Mouse (Mus musculus) layer of hippocampus, adult 9-11 months (tissue): ENCODE measurements around the gene Eif1b.

Experiments used
- DNase-seq: peaks from one replicate; pipeline ENCODE4 v3.0.0; 2022

Gene Eif1b

DNA sequence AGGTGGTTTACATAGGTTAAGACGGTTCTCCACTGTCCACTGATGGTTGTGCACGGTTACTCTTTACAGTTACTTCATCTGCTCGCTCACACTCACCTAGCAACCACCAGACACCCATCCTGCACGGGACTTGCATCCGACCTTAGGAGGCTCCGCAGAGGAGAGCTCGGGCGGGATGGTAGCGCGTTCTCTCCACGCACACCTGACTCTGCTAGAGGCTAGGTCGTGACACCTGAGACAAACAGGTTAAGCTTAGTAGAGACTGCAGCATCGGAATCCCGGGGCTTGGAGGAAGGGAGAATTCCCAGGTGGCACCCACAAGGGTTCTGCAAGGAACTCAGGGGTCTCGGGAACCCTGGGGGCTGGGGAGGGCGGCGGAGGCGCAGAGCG lies at the start of gene Eif1b:
Gene Eif1b, plus strand, starts transcription at position 223 of the 390 bp plus-strand sequence.
- DNase-seq, result no peak

DNA sequence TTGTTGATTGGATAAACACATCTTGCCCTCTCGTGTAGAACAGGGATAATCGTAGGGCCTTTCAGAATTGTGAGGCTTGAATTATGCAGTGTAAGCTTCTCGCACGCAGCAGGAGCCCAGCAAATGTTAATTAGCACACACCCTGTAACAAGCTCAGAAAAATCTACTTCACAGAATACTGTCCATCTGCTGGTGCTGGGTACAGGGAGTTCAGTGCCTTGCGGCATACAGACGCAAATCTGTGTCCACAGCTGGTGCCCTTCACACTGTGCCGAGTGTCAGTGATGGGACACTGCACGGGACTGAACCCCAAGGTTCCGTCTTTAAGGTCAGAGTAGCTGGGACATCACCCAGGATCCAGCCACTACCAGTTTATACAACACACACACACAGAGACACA lies 47.4 kb upstream of the Eif1b start:
- DNase-seq, result peak; percentile 73

DNA sequence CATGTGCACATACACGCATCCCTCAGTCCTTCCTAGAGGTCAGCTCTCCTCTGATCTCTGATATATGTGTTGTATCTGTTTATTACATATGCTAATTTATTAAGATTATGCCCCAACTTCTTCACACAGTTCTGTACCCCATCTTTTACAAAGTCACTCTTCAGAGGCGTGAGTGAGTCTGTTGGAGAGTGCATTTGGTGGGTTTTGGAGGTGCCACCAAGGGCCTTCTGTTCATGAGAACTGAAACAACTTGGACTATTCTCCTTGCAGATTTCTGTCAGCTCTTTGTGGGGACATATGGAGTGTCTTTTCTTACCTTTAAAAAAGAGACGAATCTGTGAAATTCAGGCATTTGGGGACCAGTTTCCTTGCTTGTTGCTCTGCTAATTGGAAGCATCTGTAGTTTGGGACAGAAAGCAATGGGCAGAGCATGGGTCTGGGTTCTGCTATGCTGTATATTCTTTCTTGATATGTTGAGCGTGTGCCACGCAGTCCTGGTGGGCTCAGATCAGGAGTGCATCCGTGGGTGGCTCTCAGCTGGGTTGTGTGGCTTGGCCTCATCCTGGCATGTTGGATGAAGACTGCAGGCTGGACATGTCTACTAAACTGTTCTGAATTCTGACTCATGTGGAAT lies 42.2 kb upstream of the Eif1b start:
- DNase-seq, result no peak

DNA sequence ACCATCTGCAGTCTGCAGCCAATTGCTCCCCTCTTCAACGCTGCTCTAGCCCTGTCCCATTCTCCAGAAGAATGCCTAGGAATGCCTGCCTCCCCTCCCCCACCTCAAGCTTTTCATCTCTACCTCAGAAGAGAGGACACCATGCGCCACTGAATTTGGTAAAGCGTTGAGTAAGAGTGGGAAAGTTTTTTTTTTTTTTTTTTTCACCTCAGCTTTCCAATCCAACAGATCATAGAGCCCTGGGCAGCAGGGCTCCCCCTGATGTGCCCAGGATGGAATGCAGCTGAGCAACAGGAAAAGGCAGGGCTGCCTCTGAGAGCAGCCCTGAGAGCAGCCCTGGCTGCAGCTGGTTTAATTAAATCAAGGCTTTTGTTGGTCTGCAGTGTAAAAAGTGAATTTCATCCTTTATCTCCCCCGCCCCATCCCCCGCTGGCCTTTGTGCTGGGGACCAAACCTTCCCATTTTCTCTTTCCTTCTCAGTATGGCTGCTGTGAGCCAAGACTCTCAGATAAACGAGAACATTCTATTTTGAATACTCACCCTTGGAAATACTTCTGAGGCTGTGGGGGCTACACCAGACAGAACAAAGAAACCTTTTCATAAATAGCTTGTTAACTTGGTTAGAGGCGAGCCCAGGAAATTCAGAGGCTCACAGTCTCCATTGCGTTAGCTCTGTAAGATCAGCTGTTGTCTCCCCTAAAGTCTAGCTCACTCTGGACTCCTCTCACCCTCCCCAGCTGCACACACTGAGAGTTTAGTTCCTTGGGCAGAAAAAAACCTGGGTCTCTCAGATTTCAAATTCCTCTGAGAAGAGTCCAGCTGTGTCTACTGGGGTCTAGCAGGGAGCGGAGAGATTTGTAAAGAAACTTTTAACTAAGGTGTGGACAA lies 36.0 kb upstream of the Eif1b start:
- peak; percentile 37 for DNase-seq

DNA sequence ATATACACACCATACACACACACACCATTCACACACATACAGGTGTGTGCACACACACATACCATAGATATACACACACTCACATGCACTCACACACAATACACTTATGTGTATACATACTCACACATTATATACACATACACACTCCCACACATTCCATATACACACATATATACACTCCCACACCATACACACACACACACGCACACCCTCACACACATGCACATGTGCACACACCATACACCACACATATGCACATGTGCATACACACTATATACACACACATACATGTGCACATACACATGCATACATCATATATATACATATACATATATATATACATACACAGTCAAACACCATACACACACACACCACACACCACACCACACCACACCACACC lies 21.6 kb upstream of the Eif1b start:
- DNase-seq, result no peak

DNA sequence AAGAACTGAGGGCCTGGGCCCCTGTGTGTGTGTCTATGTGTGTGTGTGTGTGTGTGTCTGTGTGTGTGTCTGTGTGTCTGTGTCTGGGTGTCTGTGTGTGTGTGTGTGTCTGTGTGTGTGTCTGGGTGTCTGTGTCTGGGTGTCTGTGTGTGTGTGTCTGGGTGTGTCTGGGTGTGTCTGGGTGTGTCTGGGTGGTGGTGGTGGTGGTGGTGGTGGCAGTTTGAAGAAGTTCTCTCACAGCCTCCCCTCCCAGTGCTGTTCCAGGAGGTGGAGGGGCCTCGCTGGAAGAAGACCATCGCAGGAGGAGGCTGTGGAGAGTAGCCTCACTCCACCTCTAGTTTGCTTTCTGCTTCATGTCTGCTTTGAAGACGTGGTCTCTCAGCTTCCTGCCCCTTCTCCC lies 10.4 kb upstream of the Eif1b start:
- DNase-seq, result no peak

DNA sequence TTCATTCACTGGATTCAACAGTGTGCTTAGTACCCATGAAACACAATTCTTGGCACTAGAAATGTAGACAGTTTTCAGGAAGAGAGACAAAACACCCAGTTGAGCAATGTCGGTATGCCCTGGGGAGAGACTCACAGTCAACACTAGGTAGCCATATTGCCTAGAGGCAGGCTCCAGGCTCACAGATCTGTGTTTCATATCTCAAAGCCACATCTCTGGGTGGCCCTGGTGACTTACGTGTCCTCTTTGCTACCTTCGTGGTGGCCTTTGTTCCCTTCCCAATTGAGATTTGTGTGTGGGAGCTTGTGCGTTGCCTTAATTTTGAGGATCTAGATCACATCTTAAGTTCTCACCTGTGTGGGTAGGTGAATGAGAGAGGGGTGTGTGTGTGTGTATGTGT lies 9.7 kb upstream of the Eif1b start:
- DNase-seq, result no peak

DNA sequence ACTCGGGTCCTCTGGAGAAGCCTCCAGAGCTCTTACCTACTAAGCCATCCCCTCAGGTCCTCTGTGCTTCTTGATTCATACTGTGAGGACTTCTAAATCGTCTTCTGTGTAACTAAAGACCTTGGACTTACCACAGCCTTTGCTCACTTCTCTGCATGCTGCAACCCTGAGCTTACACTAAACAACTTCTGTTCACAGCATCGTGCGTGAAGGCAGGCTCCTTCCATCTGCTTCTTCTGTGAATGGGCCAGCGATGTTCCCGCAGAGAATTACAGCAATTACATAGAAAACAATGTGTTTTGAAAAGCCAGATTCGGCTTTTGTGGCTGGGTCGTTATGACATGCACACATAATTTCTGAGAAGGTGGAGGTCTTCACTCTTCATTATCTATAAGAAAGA lies 8.9 kb upstream of the Eif1b start:
- DNase-seq, result peak; percentile 54

DNA sequence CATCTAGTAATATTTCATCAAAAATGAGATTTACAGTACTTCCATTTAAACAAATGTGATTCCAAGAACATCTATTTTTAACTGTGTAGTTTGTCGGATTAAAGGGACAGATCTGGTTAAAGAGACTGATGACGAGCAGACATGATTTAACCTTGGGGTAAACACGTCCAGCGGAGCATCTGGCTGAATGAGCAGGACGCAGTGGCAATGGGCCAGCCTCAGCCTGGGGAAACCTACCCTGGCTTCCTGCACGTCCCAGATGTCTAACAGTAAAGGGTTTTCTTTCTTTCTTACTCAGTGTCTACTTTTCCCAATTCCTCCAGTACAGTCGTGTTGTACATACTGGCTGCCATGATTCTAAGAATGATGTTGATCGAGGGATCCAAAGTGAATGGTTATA lies 5.0 kb upstream of the Eif1b start:
- no peak for DNase-seq

DNA sequence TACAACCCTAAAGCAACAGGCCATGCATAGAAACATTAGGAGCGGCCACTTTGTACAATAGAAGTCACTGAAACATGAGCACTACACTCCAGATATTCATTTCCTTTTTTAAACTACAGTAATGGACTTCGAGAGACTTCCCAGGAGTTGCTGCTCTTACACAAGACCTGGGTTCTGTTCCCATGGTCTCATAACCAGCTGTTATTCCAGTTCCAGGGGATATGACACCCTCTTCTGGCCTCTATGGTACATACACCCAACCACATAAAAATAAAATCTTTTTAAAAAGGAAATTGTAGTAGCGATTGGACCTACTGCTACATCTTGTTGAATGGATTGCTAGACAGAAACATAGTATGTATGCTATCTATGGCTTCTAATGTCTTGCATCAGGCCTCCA lies 523 bp upstream of the Eif1b start:
- no peak for DNase-seq

DNA sequence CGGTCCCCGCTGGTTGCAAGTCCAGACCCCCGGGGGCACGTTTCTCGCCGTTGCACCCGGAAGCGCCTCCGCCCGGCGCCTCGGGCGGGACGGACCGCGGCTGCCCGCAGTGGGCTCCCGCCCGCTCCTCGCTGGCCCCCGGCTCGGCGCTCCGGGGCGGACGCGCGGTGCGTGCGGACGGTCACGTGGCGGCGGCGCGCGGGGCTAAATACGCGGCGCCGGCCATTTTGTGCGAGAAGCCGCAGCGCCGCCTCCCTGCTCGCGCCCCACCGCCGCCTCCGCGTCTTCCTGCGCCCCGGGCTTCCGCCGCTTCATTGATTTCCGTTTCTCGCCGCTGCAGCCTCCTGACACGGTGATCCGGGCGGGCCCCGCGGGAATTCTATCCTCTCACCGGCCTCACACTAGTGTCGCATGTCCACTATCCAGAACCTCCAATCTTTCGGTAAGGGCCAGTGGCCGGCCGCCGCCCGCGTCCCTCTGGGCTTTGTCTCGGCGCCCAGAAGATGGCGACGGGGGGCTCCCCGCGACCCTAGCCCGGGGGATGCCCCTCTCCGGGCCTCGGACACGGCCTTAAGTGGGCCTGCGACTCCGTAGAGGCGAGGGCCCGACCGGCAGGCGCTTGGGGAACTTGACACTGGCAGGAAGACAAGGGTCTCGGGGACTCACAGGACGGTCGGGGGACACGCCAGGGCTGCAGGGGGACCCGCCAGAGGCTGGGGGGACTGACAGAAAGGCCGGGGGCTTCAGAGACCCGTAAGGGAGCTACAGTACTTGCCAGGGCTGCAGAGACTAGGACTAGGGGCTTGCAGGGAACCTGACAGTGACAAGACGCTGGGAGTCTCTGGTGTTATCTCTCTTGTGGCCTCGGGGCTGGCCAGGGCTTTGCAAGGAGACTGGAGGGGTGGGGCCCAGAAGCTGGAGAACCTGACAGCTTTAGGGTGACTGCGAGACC lies 644 bp downstream of the Eif1b start:
- peak; percentile 75 for DNase-seq

DNA sequence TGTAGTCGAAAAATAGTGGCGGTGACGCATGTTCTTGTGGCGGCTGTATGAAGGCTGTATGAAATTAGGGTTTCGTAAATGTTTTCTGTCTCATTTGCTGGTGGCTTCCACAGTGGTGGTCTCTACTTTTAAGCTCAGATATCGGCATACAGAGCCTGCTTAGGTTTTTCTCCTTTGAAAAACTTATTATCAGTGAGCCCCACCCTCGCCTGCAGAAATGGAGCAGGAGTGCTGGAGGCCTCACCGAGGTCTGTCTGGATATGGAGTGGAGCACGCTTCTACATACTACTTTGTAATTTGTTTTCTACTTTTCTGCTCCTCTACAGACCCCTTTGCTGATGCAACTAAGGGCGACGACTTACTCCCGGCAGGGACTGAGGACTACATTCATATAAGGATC lies 1.7 kb downstream of the Eif1b start:
- no peak for DNase-seq

DNA sequence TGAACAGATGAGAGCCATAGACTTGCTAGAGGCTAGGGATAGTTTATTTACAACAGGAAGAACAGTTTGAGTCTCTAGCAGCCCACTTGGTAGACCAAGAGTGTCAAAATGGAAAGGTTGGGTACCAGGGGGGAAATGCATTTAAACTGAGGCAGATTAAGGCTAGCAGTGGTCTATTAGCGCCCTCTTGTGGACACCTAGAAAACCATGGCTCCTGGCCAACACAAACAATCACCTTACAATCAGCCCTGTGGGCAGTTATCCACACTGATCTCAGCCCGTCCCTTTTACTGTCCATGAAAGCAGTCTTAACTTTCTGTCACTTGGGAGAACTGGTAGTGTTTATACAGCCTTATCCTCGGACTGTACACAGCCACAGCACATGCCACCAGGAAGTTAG lies 4.7 kb downstream of the Eif1b start:
- DNase-seq, result peak; percentile 43

DNA sequence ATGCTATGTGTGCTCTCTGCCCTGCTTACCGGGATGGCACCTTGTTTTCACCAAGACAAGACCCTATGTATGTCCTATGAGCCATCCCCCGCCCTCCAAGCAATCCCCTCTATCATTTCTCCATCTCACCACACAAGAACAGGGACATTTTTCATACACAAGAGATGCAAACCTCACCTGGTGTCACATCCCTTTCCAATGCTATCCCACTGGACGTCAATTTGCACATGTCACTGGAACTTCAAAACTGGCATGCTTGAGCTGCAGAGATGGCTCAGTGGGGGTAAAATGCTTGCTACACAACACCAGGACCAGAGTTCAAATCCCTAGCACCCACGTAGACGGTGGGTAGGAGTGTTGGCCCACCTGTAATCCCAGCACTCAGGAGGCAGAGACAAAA lies 6.0 kb downstream of the Eif1b start:
- DNase-seq, result no peak

DNA sequence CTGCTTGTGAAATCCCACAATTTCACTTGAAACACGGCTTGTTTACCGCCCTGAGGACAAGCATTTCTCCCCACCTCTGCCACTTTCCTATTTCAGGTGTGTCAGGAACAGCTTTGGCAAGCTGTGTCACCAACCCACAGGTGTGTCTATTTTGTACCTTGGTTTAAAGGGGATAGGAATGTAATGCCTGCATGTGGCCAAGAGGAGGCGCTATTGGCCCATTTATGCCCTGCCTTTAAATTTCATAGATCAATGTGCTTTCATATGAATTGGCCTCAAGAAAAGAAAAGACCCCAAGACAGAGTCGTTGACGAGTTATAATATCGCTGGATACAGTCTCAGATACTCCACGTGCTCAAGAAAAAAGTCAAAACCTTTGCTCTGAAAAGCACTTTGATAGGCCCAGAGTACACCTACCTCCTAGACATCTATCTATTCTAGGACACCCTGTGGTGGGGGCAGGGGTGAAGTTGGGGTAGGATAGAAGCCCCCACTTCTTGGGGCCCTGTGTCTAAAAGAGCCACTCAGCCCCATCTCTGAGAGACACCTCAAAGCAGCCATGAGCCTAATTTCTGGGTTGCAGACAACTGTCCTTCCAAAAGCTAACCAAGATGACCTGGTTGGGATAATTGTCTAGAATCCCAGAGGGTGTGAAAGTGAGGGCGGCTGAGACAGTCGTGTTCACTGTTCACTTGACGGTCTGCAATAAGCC lies 9.3 kb downstream of the Eif1b start:
- DNase-seq, result no peak

DNA sequence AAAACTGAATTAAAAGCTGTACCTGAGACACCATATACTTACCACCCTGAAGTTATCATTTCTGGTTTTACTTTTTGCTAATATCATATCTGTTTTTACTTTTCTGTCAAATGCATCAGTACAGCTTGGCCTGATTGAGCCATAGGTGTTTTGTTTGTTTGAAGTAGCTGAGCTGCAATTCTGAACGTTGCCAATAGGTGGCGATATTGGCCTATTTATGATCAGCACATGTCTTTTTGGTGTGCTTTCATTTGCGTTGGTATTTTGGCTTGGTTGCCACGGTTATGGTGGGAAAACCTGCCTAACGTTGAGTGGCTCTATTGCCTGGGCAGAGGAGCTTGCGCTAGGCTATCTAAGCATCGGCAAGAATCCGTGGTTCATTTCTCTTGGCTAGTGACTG lies 10.0 kb downstream of the Eif1b start:
- peak; percentile 54 for DNase-seq

DNA sequence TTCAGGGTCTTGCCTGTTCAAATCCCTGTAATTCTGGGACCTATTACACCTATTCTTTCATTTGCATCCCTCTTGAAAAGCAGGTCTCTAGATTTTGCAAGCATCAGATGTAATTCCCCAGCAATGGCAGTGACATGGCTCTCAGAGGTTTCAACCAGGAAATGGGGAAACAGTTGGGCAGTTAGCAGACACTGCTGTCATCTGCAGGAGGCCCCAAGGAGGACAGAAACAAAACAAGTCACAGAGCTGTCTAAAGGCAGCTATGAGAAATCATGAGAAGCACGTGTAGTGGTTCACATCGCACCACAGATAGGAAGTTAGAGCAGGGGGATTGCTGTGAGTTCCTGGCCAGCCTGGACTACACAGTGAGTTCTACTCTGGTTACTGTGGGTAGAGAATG lies 12.4 kb downstream of the Eif1b start:
- DNase-seq, result no peak

DNA sequence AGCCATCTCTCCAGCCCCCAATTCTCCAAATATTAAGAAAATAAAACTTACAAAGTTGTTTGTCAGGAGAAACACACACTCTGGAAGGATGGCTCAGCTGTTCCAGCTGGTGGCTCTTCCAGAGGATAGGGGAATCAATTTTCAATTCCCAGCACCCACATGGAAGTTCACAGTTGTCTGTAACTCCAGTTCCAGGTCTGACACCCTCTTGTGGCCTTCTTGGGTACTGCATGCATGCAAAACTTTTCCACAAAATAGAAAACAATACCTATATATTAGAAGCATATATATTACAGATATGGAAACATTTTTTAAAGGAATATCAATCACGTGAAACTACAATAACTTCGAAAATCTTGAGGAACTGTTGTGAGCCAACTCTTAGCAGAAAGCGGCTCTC lies 19.7 kb downstream of the Eif1b start:
- DNase-seq, result no peak

DNA sequence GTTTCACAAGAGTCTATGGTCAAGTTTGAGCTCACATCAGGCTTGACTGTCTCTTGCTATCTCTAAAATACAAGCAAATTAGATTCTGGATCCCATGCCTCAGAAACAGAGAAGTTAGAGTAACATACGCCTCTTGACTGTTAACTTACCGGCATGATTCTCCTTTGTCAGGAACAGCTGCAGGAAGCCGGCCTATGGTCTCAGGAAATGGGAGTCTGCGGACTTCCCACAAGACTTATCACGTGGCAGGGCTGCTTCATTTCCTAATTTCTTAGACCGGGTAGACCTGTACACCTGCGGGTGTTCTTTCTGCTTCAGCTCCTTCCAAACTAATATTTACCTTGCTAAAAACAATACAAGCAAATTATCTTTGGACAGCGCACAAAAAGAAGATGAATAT lies 24.7 kb downstream of the Eif1b start:
- DNase-seq, result no peak

DNA sequence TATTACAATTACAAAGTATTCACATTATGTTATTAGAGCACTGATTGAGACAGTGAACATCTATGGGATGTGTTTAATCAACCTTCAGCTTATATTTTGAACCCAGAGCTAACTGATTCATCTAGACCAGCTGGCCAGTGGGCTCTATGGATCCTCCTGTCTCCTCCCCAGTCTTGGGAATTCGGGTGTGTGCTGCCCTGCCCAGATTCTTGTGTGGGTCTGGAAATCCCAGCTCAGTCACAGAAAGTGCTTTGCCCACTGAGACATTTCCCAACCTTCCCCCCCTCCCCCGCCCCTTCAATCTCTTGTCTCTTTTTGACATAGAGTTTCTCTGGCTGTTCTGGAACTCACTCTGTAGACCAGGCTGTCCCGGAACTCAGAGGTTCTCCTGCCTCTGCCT lies 26.9 kb downstream of the Eif1b start:
- no peak for DNase-seq

DNA sequence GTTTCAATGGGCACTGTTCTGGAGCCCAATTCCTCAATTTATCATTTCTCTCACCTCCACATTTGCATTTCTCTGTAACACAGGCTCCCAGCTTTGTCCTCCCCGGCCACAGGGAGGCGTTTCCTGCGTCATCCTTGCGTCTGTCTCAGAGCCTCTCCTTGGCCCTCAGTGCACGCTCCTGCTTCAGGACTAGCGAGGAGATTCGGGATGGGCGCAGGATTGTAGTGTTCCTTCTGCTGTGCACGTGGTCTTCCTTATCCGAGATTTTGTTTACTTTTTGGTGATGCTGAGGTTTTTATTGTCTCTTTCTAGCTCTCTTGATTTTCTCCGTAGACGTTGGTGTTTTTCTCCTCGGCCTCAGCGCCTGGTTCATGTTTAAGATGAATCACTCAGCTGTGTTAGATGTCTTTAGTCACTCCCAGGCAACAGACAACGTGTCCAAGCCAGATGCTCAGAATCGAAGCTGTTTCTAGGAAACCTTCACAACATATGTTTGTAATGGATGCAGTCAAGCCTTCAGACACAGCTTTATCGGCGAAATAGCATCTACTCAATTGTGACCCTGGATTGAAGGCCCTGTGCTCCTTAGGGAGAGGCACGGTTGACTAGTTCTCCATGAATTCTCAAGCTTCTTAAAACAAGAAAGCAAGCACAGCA lies 27.6 kb downstream of the Eif1b start:
- DNase-seq, result no peak

DNA sequence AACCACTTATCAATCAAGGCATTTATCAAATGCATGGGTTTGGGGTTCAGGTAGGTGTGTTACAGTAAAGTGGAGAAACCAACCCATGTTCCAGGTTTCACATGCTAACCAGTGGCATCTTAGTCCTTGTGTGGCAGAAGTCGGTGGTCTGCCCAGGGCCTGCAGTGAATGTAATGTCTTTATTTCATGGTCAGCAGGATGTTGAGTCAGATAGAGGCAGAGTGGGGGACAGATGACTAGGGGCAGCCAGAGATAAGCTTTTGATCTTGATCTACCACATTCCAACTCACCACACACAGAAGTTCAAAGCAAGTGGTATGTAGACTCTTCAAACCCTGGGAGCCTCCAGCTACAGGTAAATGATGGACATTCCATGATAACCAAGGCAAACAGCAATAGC lies 29.1 kb downstream of the Eif1b start:
- no peak for DNase-seq
